Mouse (Mus musculus) regulatory T cell (primary cell): ENCODE measurements at regions not wholly inside any gene's neighbourhood (a gene's known extent, or its start where the extent isn't known, plus 50 kb on each side); places are given as distances from the start of the nearest gene placed in this dataset.

Source experiments
- in situ Hi-C: fragments of 300-600 bp; cut with MboI, MseI; formaldehyde crosslinking; loops from one replicate; pipeline ENCODE4 v1.15.1; 2025; ENCODE audit warnings: high pct_unique_total_duplicates

DNA sequence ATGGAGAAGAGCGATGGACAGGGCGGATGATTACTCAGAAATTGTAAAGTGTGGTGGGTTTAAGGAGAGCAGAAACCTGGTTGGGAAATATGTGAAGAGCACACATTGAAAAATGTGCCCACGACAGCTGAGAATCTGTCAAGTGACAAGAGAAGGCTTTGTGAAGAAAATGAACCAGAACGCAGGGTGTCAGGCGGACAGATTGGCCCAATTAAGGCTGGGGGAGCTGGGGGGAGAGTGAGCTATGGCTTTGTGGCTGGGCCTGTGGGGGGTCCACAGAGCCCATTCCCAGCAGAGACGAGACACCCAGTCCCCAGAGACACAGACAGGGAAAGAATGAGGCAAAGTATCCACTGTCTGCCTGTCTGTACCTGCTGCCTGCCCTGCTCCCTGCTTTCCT lies 153.3 kb downstream of the Shq1 start:
- in situ Hi-C loops, result loop anchor here (25.0 kb wide), 1 partner anchor 1830 kb away; no protein-coding TSS in a partner anchor

DNA sequence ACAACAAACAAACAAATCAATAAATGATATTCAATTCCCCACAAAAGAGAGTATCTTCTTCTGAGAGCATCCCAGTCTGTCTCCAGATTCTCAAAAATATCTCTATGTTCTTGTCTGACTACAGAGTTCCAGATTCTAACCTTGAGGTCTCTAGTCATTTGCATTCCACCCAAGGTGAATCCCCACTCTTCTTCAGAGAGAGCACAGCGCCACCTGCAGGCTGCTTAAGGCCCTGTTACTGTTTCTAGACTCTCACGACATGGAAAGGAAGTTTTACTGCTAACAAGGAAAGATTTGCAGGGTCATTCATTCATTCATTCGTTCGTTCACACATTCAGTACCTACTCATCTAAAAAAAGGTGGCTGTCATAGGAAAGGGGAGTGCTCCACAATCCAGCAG lies 158.3 kb downstream of the Shq1 start:
- in situ Hi-C loops, result loop anchor here (25.0 kb wide), 1 partner anchor 1825 kb away; no protein-coding TSS in a partner anchor

DNA sequence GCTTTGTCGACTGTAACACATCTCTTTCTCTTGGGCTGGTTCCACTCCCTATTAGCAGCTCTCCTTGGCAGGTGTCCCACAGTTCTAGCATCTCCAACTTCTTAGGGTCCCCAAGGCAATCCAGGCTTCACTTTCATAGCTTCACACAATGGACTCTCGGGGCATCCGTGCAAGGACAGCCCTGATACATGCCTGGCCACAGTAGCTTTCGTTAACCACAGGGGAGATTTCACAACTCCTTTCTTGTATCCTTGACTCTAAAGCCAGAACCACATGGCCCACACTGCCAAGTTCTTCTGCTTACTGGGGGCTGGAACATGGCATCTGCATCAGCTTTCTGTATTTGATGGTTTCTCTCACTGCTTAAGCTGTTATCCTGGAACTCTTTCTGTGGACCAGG lies 160.3 kb downstream of the Shq1 start:
- in situ Hi-C loops, result loop anchor here (25.0 kb wide), 1 partner anchor 1823 kb away; no protein-coding TSS in a partner anchor

DNA sequence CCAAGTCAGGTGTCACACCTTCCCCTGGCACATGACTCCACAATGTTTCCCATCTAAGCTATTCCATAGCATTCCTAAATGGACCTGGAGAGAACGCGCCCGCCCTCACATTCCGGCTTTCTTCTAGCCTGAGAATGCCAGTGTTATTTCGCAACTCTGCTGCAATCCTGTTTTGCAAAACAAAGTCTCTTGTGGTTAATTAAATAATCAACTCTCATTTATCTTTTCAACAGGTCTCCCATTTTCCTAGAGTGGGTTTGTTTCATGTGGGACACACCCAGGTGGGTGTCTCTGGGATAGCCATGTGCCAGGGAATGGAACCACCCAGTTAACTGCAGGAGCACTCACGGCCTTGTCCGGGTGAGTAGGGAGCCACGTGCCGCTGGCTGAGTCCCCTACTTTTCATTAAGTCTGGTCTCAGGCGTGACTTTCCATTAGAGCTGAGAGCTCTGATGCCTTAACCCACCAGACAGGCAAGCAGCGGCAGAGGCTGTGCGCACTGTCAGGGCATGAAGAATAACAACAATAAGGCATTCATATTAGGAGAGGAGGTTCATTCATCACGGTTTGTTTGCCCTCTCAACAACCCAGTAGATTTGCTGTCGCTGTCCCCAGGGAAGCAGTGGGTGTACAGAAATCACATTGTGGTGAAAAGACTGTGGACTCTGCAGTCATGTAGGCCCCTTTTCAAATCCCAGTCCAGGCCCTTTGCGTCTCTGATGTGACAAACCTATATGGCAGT lies 165.3 kb downstream of the Shq1 start:
- in situ Hi-C loops, result loop anchor here (25.0 kb wide), 1 partner anchor 1818 kb away; no protein-coding TSS in a partner anchor

DNA sequence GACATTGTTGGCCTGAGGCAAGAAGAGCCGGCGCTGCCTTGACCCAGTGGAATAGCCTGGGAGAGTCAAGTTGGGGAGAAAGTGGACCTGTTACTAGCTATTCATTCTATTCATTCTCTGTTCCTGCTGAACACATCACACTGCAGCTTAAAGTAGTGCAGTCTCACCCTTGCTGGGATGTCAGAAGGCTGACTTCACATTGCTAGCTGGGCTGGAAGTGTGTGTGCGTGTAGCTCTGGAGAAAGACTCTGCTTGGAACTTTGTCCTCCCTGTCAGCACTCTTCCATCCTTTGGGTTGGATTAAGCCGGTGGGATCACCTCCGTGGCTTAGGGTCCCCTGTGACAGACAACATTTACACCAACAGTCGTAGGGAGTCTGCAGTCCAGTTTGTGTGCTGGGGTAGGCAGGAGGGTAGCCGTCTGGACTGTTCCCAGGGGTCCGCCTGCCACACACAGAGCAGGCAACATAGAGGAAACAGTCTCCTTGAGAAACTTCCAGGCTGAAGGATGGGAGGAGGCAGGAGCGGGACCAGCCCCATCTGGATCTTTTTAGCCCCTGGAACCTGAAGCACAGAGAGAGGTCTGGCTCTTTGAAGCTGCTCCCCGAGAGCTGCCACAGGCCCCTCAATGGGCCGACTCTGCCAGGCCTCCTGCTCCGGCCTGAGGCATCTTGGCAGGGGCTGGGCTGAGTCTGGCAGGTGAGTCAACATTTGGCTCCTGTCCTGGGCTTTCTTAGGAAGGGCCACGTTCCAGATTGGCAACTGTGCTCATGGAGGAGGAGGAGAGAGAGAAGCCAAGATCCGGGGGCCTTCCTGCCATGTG lies 167.8 kb downstream of the Shq1 start:
- in situ Hi-C loops, result loop anchor here (25.0 kb wide), 1 partner anchor 1816 kb away; no protein-coding TSS in a partner anchor

DNA sequence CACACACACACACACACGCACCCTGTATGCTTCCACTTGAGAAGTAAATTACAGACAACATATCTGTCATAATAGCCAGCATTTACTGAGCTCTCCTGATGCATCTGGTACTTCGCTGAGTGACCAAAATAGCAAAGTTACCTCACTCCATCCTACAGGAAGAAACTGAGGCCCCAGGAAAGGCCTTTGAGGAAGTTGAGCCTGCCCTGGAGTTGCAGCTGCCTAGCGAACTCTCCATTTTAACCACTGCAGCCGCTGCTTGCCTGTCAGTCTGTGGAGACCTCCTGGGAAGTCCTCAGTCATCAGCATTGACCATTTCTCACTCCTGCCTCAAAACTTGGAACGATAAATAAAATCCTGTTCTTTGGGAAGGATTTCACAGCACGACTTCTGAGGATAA lies 168.8 kb downstream of the Shq1 start:
- in situ Hi-C loops, result loop anchor here (25.0 kb wide), 1 partner anchor 1815 kb away; no protein-coding TSS in a partner anchor

DNA sequence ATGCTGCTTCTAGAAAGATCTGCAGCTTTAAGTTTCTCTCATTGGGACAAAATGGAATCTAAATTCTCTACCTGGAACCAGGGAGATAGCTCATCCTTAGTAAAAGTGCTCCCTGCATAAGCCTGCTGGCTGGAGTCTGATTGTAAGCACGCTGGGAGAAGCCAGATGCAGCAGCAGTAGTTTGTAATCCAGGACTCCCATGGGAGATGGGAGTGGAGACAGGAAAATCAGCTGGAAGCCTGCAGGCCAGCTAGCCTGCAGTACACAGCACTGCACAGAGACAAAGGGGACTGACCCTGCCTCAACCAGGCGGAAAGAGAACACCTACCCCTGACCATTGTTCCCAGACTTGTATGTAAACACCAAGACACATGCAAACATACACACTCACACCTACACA lies 170.2 kb downstream of the Shq1 start:
- in situ Hi-C loops, result loop anchor here (25.0 kb wide), 1 partner anchor 1813 kb away; no protein-coding TSS in a partner anchor

DNA sequence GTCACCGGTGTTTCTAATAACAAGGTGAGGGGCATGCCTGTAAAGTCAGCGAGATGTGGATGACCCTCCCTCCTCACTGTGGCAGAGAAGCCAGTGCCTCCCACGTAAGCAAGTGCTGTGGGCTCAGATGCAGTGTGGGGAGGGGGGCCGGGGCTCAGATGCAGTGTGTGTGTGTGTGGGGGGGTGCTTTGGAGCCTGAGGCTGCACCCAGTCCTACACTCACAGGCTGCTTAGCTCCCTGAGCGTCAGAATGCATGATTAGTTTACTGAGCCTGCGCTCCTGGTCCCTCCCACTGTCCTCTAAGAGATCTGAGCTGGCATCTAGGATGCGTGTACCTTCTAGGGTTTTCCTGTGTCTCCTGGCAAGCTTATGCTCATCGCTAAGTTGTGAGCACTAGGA lies 170.9 kb downstream of the Shq1 start:
- in situ Hi-C loops, result loop anchor here (25.0 kb wide), 1 partner anchor 1813 kb away; no protein-coding TSS in a partner anchor

DNA sequence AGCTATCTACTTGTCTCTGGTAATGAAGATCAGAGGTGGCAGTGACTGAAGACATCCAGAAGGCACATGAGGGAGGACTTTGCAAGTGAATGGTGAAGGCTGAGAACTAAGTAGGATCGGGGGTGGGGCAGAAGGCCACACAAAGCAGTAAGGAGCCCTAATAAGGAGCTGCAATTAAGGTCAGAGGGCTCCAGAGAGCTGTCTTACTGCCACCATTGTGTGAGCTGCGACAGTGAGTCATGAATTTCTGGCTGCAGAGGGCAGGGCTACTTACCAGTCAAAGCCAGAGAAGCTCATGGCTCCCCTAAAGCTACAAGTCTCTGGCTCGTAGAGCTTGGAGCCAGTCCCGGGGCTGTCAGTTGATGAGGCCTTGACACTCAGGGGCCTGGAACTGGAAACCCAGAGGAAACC lies 172.1 kb downstream of the Shq1 start:
- in situ Hi-C loops, result no loop called here

DNA sequence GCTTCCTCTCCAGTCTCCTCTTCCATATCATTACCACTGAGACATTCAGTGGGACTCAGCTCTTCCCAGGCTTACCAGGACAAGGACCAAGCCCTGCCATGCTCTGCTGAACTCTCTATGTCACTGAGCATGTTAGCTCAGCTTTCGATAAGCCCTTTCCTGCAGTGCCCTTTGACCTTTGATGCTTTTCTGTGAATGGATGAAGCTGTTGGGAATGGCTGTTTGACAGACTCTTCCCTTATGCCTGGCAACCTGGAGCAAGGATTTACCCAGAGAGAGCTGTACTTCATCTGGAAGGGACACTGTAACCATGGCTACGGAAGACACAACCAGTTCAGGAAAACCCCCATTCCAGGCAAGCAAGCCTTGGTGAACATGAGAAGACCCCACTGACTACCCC lies 172.8 kb downstream of the Shq1 start:
- in situ Hi-C loops, result no loop called here

DNA sequence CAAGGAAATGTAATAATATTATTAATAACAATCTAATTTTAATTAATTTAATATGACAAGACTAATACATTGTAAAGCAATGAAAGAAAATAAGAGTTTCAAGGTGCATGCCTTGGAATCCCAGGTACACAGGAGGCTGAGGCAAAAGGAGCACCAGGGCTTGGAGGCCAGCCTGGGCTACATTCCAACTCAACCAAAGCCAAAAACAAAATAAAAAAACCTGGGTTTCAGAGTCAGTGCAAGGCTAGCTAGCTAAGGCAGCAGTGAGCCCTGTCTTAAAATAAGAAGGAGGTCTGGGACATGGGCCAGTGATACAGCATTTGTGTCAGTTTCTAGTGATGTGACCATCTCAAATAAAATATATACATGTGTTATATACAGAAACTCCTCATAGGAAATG lies 174.8 kb downstream of the Shq1 start:
- in situ Hi-C loops, result no loop called here

DNA sequence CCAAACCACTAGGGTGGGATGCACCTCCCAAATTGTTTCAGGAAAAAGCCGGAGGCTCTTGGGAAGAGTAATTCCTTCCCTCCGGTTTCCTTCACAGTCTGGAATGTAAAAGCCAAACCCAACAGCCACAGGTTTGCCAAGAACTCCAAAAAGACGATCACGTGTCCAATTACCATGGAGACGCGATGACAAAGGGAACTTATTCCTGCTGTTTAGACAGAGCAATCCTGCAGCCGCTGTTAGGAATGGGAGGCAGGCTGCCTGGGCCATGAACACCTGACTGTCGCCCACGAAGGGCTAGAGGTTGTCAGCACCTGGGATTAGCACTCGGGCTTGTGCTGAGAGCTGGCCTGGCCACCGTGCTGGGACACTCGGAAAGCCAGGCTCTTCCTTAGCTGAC lies 175.8 kb downstream of the Shq1 start:
- in situ Hi-C loops, result no loop called here

DNA sequence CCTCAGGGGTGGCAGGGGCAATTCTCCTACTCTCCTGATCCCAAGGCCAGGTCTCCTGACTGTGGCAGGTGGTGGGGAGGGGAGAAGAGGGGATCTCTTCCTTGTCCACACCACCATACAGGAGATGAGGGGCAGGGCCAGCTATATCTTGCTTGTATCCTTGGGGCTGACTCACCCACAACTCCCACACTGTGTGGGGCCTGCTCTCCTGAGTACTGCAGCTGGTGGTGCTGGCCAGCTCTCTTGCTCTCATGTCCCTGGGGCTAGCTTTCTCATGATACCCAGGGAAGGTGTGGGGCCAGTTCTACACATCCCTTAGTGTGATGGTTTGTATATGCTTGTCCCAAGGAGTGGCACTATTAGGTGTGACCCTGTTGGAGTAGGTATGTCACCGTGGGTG lies 177.4 kb downstream of the Shq1 start:
- in situ Hi-C loops, result no loop called here

DNA sequence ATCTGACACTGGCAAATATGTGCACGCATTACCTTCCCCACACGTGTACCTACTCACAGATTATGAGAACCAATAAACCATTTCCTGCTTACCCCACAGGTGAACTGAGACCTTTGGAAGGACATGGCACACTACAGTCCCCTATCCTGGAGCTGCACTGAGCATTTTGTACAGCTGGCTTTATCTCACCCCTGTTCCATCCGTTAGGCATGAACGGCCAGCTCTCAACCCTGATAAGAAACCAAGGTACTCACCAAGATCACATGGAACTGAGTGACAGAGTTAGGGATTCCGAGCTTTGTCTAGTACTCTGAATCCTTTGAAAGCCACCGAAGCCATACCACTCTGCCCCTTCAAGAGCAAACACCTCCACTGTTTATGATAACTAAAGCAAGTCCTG lies 179.1 kb downstream of the Shq1 start:
- in situ Hi-C loops, result no loop called here

DNA sequence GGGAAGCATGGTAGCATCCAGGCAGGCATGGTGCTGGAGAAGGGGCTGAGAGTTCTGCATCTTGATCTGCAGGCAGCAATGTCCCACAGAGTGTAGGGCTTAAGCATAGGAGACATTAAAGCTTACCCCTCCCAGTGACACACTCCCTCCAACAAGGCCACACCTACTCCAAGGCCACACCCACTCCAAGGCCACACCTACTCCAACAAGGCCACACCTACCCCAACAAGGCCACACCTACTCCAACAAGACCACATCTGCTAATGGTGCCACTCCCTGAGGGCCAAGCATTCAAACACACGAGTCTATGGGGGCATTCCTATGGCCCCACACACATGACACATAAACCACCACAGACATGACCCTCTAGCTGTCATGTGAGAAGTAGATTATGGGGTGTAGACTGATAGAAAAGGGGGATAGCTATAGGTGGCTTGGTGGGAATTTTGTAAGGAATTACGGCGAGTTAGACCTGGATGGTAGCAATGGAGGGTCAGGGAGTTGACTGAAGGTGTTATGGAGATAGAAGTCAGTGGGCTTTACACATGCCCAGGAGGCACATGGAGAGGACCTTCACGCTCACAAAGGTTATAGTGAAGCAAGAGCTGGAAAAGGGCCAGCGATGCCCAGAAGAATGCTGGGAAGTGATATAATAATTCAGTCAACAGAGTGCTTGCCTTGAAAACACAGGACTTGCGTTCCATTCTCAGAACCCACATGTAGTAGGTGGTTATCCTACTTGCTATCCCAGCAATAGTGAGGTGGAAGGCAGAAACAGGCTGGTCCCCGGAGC lies 179.8 kb downstream of the Shq1 start:
- in situ Hi-C loops, result no loop called here

DNA sequence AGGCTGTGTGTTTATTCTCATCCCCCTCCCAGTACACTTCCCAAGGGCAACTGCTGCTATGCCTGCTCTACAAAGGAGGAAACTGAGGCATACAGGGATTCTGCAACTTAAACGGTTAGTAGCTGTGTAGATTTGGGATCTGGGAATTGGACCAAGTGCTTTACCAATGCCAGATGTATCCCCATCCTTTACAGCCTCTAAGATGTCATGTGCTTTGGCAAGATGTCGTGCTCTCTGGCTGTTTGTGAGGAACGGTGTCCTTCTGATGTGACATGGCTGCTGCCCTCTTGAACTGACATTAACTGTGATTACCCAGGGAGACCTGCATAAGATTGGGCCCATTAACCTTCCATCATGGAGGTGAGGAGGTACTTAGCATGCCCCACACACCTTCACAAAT lies 187.1 kb downstream of the Shq1 start:
- in situ Hi-C loops, result no loop called here

DNA sequence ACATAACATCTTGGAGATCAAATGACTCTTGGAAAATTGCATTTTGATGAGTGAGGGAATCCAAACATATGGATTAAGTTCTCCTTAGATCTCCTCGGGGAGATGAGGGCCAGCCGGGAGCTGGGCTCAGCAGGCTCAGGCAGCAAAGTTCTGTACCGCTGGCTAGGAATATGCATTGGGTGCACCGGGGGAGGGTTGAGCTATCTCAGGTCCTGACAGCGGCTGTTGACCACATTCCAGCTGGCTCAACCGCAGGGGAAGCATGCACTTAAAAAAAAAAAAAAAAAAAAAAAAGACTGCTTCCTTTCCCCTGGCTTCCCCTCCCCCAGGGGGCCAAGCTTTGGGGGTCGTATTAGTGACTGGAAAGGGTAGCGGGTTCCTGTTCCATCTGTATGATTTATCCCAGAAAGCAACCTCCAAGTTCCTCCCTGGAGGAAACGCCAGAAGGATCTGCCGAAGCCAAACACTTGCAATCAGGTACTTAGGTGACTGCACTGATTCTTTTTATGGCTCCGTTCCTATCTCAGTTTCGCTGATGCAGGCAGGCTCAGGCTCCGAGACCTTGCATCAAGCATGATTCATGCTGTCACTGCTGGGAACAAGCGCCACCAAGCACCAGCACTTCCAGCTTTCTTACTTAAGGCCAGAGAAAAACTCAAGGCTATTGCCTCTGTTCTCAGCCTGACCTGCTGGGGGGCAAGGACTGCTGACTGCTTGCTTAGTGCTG lies 187.7 kb downstream of the Shq1 start:
- in situ Hi-C loops, result no loop called here

DNA sequence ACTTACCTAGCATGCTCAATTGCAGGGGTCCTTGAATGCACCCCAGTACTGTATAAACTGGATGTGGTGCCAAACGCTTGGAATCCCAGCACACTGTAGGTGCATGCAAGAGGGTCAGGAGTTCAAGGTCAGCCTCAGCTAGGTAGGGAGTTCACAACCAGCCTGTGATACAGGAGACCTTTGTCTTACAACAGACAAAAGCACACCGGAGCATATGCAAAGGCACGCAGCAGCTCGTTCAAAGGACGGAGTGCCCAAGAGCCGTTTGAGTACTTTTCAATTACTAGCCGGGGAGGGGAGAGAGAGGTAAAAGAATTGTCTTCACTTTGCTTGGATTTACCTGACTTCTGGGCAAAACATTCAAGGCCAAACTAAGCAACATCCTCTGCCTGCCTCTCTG lies 188.4 kb downstream of the Shq1 start:
- in situ Hi-C loops, result no loop called here

DNA sequence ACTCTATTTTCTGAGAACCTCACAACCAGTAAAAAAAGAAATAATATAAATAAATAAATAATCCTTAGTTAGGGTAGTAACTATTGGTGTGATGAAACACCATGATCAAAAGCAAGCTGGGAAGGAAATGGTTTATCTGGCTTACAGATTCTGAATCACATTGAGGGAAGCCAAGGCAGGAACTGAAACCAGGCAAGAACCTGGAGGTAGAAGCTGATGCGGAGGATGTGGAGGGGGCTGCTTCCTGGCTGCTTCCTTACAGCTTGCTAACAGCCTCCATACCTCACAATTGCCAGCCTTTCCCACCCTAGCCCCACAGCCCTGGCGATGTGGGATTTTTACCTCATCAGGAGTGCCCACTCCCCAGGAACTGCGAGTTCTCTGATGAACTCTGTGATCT lies 190.4 kb downstream of the Shq1 start:
- in situ Hi-C loops, result no loop called here

DNA sequence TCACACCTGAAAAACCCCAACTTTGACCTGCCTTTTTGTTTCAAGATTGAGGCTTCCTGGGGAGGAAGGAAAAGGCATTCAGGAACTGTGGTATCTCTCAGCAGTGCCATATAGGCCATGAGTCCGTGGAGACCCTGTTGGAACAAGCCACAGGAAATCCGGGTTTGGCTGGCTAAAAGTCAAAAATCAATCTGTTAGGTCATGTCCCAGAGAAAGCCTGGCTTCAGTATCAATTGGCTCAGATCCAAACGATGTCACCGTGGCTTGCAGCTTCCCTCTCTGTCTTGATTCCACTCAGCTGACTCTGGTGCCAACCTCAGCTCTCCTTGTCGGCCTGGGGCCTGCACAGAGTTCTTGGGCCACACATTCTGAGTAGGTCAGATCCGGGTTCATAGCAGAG lies 191.1 kb downstream of the Shq1 start:
- in situ Hi-C loops, result no loop called here

DNA sequence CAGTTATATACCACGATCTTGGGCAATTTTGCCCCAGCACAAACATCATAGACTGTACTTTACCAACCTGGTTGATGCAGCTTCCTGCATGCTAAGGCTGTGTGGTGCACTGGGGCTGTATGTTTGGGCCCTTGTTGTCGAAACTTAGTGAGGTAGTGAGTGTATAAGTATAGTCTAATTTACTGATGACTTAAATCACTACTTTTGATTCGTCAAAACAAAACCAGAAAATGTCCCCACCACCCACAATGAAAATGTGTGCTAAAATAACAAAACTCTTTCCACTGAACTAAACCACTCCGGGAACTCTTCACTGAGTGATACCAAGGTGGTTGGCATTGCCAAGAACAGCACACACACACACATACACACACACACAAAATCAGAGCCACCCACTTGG lies 191.5 kb downstream of the Shq1 start:
- in situ Hi-C loops, result no loop called here
